Mouse (Mus musculus): ENCODE data around the gene Syt17.

Syt17 gene

DNA sequence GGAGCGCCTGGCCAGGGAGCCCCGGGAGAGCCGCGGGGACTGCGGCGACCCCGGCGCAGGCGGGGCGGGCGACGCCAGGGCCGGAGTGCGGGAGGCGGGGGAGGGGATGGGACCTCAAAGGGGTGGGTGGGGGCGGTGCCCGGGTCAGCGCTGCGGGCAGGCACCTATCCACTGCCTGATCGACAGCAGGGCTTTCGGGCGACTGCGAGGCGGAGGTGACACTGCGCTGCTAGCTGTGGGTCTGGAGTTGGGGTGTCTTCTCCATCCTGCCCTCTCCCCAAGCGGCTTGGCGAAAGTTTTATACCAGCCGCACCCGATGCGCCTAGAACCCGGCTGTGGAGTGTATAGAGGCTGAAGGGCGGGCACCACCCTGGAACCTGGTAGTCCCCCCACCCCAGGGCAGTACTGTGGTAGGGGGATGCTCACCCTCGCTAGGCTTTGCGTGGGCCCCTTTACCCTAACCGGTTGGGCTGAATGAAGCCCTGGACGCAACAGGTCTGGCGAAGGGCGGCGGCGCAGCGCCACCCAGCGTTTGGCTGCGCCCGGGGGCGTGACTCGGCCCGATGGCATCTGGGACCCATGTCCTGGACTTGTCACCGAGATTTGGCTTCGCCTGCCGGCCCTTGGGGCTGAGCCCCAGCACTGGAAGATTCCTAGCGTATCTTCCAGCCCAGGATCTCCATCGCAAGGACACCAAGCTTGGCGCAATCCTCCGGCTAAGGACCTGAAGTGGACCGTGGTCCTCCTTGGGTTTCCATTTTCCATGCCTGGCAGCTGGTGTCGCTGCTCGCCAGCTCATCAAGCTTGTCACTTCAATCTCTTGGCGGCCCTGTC is at the start of gene Syt17:
Gene Syt17, minus strand, starts transcription at position 89 of the 834 bp plus-strand sequence.
- in situ Hi-C loops (cut with MboI; ENCODE audit: unreplicated experiment in 2 of 2): no loop called here

DNA sequence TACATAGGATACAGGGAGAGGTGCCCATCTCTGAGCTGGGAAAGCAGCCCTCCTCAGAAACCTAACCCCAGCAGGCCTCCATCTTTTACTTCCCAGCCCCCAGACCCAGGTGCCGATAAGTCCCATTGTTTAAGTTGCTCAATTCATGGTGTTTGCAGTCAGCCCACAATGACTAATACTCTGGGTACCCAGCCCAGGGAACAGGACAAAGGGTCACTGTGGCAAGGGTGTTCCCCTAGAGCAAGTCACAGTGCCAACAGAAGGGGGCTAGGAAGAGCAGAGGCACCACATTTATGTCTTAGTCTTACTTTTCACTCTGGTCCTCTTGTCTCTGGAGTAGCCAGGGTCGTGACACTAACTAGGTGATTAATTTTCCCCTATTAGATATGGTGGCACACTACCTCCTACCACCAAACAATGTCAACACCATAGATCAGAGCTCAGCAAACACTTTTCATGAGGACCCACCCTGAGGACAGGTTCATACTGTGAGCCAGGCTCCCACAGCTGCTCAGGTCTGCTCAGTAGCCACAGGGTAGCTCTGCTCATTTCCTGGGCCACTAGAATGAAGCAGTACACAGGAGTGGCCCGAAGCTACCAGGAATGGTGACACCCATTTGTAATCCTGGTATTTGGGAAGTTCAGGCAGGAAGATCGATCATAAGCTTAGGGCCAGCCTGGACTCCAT is 47.0 kb upstream of the Syt17 start:
- in situ Hi-C loops (cut with MboI; ENCODE audit: unreplicated experiment in 2 of 2): loop anchor here in 1 of 2 experiments (25.0 kb wide), 1 partner anchor 492 kb away; the partner anchor contains the start of gene Gprc5b

DNA sequence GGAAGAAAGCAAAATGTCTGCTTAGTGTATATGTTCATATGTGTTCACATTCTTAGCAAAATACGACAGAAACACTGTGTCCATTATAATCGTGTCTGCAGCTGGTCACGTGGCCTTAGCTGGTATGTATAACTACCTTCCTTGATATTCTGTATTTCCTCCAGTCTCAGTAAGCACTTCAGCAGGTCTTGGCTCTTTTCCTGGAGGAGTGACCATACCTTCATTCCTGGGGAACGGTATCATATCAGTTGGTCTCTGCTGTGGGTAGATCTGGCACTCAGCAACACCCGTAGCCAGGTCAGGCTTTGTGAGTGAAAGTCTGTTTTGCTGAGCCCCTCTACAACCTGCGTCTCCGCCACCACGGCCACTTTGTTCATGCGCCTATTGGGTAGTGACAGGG is 45.9 kb upstream of the Syt17 start:
- in situ Hi-C loops (cut with MboI; ENCODE audit: unreplicated experiment in 2 of 2): loop anchor here in 1 of 2 experiments (25.0 kb wide), 1 partner anchor 493 kb away; the partner anchor contains the start of gene Gprc5b

DNA sequence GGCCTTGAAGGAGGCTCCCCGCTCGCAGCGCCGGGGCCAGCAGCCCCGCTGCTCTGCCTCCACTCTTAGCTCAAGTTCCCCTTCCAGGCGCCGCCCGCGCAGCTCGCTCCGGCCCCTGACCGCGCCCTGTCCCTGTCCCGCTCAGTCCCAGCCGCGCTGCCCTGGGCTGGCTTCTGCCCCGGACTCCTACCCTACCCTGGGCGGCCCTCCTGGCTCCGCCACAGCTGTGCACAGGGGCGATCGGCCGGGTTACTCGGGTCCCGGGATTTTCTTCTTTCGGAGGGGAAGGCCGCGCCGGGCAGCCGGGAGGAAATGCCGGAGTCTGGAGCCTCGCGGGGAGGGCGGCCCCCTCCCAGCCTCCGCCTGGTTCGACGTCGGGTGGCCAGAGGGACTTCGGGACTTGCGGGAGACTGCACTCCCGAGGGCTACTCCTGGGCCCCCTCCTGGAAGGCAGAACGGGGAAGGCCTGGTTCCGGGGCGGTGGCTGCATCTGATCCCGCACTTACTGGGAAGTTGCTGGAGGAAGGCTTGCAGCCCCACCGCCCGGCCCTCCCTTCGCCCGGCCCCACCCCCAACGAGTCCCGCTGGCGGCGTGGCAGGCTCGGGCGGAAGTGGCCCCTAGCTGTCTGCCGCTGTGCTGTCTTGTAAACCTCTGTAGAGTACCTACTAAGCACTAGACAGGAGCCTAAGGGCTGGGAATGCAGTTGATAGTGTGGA is 43.6 kb upstream of the Syt17 start, which contains the start of gene Itpripl2:
Gene Itpripl2, minus strand, starts transcription at position 545 of the 717 bp plus-strand sequence.
- in situ Hi-C loops (cut with MboI; ENCODE audit: unreplicated experiment in 2 of 2): loop anchor here in 1 of 2 experiments (25.0 kb wide), 1 partner anchor 496 kb away; the partner anchor contains the start of gene Gprc5b

DNA sequence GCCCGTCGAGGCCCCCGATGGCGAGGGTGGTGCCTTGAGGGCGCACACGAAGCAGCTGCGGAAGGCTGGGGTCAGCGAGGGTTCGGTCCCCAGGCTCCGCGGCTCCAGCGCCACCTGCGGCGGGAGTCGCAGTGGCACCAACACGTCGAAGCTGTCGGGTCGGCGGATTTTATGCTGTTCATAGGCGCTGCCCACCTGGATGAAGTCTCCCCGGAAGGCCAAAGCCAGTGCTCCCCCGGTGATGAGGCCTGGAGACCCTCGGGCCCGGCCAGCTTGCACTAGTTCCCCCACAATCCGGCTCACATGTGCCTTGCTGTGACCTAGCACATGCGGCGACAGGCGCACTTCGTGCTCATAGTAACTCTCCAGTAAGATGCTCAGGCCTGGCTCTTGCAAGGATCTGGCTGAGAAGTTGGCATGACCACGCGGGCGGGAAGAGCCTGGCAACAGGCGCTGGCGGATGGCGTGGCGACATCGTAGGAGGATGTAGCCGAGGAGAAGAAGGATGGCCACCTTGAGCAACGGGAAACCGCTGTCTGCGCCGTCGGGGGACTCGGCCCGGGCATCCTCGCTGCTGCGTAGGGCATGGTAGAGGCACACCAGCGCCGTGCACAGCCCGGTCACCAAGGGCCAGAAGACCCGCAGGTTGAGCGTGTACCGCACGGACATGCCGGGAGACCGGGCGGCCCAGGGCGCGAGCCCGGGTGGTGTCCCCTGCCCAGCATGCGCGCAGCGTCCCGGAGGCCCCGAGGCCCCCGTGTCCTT is 42.8 kb upstream of the Syt17 start:
- in situ Hi-C loops (cut with MboI; ENCODE audit: unreplicated experiment in 2 of 2): loop anchor here in 1 of 2 experiments (25.0 kb wide), 1 partner anchor 496 kb away; the partner anchor contains the start of gene Gprc5b

DNA sequence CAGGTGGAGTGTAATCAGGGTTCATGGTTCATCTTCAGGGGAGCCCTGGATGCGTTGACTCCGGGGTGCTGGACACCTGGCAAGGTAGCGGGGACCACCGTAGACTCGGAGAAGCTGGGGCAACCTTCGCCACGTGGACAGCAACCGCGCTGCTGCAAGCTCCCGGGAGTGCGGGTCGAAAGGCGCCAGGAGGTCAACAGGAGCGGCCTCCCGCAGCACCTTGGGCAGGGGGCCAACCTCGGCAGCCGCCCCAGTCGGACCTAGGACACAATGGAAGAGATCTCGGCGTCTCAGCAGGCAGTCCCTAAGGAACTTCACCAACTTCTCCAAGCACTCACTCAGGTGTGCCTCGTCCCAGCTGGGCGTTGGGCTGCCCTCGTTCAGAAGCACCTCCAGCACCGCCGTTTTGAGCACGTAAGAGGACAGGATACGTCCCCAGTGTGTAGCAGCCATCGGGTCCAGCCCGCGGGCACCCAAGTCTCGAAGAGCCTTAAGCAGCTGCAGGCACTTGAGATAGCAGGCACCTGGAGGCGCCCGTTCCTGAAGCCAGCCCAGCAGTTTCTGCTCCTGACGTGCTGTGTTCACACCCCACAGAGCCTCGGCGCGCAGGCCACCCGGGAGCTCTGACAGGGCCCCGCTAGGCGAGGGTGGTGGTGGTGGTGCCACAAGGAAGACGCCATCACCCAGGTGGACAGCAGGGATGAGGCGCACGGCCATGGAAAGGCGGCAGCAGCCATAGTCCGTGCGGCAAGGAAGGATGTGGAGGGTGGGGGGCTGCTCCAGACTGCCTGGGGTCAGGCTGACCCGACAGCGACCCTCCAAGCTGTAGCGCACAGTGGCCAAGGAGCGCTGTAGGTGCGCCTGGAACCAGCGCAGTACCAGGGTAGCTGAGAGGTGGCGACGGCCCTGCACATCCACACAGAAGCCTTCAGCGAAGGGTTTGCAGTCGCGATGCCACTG is 42.0 kb upstream of the Syt17 start:
- in situ Hi-C loops (cut with MboI; ENCODE audit: unreplicated experiment in 2 of 2): loop anchor here in 1 of 2 experiments (25.0 kb wide), 1 partner anchor 497 kb away; the partner anchor contains the start of gene Gprc5b

DNA sequence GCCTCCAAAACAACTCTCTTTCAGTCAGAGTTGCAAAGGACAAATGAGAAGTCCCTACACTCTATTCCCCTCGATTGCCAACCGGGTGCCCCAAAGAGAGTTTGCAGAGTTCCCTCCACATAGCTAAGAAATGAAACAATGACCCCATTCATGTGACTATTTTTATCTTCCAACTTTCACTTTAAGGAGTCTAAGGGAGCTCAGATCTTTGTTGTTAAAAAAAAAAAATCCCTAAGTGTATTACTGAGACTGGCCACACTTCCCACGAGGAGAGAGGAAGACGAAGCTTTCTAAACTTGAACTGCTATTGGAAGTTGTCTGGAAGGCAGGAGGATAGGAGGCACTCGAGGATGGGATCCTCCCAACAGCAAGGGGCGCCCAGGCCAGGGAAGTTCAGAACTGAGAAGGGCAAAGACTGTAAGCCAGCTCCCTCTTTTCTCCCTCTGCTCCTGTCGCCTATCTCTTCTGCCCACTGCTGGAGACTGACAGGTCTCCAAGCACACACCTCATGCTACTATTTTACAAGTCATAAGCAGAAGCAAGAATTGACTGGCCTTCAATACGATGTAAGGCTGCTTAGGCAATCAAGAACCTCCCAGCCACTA is 40.1 kb upstream of the Syt17 start:
- in situ Hi-C loops (cut with MboI; ENCODE audit: unreplicated experiment in 2 of 2): loop anchor here in 1 of 2 experiments (25.0 kb wide), 1 partner anchor 499 kb away; the partner anchor contains the start of gene Gprc5b

DNA sequence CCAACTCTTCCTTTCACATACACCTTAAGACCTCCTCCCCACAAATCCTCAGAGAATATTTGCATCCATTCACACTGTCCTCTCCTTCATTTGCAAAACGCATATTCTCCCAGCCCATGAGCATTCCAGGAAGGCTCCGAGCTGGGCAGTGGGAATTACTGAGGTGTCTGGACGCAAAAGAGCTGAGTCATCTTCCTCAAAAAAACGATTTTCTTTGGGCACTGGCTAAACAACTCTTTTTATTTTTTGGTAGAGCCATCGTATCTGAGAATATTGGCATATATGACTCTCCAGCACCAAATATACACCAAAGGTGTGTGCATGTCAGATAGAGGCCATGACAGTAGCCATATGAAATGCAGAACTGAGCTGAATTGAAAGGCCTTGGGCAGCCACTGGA is 38.9 kb upstream of the Syt17 start:
- in situ Hi-C loops (cut with MboI; ENCODE audit: unreplicated experiment in 2 of 2): loop anchor here in 1 of 2 experiments (25.0 kb wide), 1 partner anchor 500 kb away; the partner anchor contains the start of gene Gprc5b

DNA sequence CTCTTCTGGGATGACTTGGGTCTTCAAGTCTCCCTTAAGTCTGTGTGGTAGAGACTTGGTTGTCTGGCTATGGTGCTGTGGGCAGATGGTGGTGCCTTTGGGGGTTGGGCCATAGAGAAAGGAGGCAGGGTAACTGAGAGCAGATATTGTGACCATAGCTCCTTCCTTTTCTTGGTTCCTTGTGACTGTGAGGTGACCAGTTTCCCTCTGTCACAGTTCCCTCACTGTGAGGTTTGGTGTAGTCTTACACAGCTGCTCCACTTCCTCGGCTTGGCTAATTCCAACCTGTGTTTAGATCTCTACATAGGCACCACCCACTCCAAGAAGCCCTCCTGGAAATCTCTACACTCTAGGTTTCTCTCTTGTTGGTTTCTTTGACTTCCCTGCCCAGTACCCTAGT is 36.0 kb upstream of the Syt17 start:
- in situ Hi-C loops (cut with MboI; ENCODE audit: unreplicated experiment in 2 of 2): loop anchor here in 1 of 2 experiments (25.0 kb wide), 1 partner anchor 503 kb away; the partner anchor contains the start of gene Gprc5b

DNA sequence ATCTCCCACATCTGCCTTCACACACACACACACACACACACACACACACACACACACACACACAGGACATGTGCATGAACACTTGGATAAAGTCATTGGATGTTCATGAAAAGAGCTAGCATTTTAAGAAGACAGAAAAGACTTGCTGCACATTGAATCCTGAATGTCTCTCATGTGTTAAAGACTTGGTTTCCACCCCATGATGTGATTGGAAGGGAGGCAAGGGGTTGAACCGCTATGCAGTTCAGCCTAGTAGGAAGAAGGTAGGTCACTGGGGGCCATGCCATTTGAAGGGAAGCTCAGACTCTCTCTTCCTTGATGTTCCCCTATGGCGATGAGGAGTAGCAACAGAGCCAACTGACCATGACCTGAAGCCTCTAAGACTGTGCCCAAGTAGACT is 34.0 kb upstream of the Syt17 start:
- in situ Hi-C loops (cut with MboI; ENCODE audit: unreplicated experiment in 2 of 2): loop anchor here in 1 of 2 experiments (25.0 kb wide), 1 partner anchor 505 kb away; the partner anchor contains the start of gene Gprc5b

DNA sequence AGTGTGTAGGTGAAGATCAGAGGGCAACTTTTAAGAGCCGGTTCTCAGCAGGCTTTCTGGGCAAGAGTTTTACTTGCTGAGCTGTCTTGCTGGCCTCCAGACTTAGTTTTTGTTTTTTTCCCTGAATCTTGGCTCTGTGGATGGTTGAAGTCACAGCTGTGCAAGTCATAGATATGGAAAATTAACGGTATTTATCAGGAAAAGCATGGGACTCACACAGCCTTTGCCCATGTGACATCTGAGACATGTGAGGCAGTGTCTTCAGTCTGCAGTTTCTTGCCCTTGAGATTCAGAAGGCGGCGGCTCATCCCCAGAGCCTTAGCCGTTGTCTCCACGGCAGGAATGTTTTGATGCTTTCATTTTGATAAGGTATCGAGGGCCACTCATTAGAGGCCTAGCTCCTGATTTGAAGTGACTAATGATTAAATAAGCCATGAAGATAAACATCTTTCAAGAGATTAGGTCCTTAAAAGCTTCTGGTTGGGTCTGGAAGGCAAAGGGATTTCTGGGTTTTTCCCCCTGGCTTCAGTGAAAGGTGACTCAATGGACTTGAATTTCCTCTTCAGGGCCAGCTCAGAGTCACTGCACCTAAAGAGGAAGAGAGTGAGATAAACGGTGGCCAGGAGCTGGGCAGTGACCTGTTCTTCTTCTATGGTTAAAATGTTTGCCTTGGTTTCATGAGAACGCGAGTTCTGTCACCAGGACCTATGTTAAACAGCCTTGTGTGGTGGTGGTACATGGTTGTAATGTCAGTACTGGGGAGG is 33.2 kb upstream of the Syt17 start:
- in situ Hi-C loops (cut with MboI; ENCODE audit: unreplicated experiment in 2 of 2): loop anchor here in 1 of 2 experiments (25.0 kb wide), 1 partner anchor 506 kb away; the partner anchor contains the start of gene Gprc5b

DNA sequence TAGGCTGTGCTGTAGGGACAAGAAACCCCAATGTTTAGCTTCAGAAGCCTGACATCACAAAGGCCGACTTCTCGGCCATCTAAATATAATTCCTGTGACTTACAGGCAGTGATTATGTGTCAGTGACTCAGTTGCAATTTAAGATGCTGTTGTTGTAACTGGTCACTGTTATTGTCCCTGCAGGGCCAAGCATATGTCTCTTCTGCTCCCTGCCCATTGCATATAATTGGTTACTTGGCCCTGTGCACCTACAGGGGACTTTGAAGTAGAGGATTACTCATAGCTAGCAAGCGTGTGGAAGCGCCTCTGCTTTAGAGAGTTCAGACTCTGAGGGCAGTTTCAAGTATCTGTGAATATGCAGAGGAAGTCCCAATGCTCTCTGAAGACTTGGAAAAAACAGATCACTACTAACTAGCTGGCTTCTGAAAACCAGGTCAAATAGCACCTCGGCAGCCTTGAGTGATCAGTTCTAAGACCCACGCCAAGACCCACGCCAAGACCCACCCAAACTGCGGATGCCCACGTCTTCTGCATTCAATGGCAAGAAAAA is 32.2 kb upstream of the Syt17 start:
- in situ Hi-C loops (cut with MboI; ENCODE audit: unreplicated experiment in 2 of 2): loop anchor here in 1 of 2 experiments (25.0 kb wide), 1 partner anchor 507 kb away; the partner anchor contains the start of gene Gprc5b

DNA sequence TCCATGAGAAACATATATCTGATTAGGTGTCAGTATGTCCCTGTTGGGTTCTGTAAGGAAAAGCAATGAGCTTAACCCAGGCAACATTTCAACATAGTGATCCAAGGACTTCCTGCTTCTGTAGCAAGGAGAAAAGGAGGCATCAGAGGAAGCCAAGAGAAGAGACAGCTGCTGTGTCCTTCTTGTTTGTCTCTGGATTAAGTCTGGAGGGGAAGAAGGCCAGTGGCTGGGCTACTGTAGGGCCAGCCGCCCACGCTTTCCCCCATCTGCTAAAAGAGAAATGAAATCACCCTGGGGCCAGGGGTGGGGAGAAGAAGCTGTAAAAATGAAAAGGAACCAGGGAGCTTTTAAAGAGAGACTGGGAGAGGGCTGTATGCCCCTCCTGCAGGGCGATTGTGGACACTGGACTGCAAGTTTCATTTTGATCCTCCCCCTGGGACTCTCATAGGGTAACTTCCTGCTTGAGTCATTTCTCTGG is 30.9 kb upstream of the Syt17 start:
- in situ Hi-C loops (cut with MboI; ENCODE audit: unreplicated experiment in 2 of 2): loop anchor here in 1 of 2 experiments (25.0 kb wide), 1 partner anchor 508 kb away; the partner anchor contains the start of gene Gprc5b

DNA sequence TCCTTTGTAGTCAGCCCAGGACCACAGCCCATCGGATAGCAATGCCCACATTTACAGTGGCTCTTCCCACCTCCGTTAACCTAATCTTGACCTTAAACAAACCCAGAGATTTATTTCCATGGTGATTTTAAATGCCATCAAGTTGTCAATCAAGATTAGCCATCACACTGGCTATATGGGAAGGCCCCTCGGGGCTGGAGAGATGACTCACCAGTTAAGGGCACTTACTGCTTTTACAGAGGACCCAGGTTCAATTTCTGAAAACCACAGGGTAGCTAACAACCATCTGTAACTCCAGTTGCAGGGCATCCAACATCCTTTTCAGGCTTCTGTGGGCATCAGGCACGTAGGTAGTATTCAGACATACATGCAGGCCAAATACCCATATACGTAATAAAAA is 28.4 kb upstream of the Syt17 start:
- in situ Hi-C loops (cut with MboI; ENCODE audit: unreplicated experiment in 2 of 2): loop anchor here in 1 of 2 experiments (25.0 kb wide), 1 partner anchor 511 kb away; the partner anchor contains the start of gene Gprc5b

DNA sequence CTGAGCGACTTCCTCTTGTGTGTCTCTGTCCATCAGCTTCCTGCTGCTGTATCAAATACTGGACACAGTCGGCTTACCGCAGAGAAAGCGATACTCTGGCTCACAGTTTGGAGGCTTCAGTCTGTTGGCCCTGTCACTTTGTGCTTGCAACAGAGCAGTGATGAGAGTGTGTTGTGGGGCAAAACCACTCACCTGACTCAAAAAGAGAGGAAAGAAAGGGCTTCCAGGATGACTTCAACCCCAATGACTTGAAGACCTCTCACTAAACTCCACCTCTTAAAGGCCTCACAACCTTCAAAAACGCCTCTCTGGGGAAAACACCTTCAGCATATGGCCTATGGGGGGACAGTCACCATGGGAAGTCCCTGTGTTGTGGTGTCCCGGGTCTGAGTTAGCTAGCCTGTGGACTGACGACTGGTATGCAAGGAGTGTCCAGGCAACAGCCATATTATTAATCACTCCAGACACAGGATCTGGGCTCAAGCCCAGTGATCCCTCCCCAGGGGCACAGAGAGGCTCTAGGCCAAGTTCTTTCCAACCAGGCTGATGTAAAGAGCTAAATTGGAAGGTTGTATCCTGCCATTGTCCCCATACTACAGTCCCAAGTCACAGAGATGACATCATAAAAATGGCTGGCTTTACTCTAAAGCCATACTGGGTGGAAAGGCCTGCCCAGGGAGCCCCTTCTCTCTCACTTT is 27.1 kb upstream of the Syt17 start:
- in situ Hi-C loops (cut with MboI; ENCODE audit: unreplicated experiment in 2 of 2): loop anchor here in 1 of 2 experiments (25.0 kb wide), 1 partner anchor 512 kb away; the partner anchor contains the start of gene Gprc5b

DNA sequence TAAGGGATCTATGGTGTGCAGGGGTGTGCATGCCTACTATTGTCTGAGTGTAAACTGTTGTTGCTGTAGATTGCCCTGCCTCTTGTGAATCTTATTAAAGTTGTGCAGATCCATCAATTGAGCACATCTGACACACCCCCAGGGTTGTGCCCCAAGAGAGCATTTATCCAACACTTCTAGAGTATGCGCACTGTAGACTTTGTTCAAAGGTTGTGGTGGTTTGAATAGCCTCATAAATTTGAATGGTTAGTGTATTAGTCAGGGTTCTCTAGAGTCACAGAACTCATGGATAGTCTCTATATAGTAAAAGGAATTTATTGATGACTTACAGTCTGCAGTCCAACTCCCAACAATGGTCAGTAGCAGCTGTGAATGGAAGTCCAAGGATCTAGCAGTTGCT is 24.9 kb upstream of the Syt17 start:
- in situ Hi-C loops (cut with MboI; ENCODE audit: unreplicated experiment in 2 of 2): loop anchor here in 1 of 2 experiments (25.0 kb wide), 1 partner anchor 514 kb away; the partner anchor contains the start of gene Gprc5b

Measured in v-Abl transformed pro-B cells (cell line).